Mouse (Mus musculus) frontal cortex, postnatal 10 days (tissue): ENCODE measurements around the gene Mpdz.

ENCODE experiments used
- DNase-seq, 2 experiments: peaks; one replicate each; pipeline ENCODE4 v3.0.0; 2022; ENCODE audit warnings: low spot score in 2 of 2, mixed read lengths in 1 of 2

Gene Mpdz

GRCm38 (mm10) chr4:81392869-81393268, 49.7 kb downstream of the Mpdz start:
- DNase-seq, result no peak

DNA sequence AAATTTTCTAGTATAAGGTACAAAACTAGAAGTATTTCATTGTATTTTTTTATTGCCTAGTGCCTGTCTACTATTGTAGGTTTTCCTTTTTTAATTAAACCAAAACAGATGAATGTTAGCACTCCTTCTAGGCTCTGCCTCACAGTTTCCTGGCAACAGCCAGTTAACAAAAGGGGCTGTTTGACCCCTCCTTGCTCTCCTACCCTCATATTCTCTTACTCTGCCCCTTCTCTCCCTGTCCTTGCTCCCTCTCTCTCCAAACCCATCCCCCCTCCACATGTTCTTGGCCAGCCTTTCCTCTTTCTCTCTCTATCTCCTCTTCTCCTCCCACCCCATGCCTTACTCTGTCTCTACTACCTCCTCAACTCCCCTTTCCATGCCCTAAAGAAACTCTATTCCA, 53.4 kb downstream of the Mpdz start:
- no peak for DNase-seq

- DNase-seq, result no peak
Measured at GRCm38 (mm10) chr4:81387644-81388043, 55.0 kb downstream of the Mpdz start.

- DNase-seq, result no peak
Measured at GRCm38 (mm10) chr4:81372355-81372754, 70.3 kb downstream of the Mpdz start.

GRCm38 (mm10) chr4:81351368-81351767, 91.2 kb downstream of the Mpdz start:
- no peak for DNase-seq

DNA sequence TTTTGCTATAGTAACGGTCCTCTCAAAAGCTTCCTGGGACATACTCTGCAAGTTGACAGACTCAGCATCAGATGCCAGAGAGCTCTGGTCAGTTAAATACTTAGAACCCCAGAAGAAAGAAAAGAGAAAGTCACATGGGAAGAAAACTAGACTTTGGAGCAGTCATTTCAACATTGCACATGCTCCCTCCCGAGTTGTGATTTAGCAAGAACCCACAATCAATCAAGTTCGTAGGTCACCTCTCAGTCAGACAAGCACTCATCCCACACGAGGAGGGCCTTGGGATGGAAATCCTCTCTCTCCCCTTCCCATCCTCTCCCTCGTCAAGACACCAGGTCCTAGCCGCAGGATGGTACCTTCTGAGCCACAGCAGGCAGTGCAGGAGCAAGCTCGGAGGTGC, 94.0 kb downstream of the Mpdz start:
- no peak for DNase-seq

GRCm38 (mm10) chr4:81345141-81345540, 97.5 kb downstream of the Mpdz start:
- DNase-seq, result no peak

DNA sequence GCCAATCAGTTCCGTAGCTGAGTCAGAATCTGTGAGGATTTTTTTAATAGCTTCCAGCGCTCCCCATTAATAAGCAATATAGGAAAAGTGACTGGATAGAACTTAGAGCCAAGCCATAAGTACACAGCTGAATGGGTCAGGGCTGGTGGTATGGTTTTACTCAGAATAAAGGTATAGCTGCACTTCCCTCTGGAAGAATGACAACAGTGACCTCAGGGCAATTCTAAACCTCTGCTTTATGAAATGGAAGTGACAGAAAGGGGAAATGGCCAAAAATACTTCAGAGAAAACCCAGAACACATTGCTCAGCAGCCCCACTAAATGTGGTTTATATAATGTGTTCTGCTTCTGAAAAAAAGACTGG, 109.0 kb downstream of the Mpdz start:
- no peak for DNase-seq

GRCm38 (mm10) chr4:81332901-81333627, 109.6 kb downstream of the Mpdz start:
- no peak for DNase-seq

GRCm38 (mm10) chr4:81332439-81332841, 110.2 kb downstream of the Mpdz start:
- no peak for DNase-seq

DNA sequence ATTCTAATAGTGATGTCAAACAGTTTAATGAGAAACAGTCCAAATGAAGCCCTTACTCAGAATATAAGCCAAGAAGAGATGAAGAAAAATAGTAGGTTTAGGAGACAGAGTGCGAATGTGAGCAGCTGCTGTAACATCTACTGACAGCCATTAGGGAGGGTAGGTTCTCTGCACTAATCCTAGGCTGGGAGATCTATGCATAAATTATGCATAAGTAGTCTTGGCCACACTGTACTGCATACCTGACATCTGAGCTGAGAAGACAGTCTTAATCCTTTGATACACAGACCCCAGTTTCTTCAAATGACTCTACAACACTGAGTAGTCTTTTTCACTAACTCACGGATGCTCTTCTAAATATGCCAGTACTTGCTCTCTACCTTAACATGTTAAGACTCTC, 114.9 kb downstream of the Mpdz start:
- no peak for DNase-seq

DNA sequence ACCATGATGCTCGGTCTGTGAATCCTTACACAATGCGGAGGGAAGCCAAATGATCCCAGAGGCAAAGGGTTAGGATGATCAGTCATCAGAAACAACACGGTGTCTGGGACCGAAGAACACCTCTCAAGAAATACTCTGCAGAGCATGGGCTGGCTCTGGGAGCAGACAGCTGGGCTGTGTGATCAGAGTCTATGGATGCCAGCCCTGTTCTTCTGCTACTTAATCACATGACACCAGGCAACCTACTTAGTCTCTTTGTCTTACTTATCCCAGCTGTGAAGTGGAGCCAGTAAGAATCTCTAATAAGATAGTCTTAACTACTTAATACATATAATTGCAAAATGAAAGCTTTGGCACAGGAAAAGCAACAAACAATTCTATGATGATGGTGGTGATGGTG, 118.8 kb downstream of the Mpdz start:
- DNase-seq, result no peak

- no peak for DNase-seq
Measured at GRCm38 (mm10) chr4:81322232-81322631, 120.4 kb downstream of the Mpdz start.

GRCm38 (mm10) chr4:81314618-81315017, 128.0 kb downstream of the Mpdz start:
- no peak for DNase-seq

DNA sequence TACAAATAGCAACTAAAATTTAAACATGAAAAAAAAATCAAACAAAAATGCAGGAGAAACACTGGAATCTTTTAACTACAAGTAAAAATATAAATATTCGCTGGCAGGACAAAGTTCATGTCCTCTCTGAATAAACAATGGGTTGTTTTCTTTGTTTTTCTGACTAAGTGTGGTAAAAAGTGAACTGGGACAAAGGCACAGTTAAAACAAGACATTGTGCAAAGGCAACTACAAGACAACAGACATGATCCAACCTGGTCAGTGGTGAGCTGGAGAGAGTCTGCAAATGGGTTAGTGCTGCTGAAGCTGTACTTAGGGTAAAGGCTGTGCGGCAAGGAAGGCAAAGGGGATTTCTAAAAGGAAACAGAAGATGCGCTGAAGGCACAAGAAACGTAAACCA, 129.4 kb downstream of the Mpdz start:
- no peak for DNase-seq

GRCm38 (mm10) chr4:81310168-81310474, 132.5 kb downstream of the Mpdz start:
- no peak for DNase-seq

DNA sequence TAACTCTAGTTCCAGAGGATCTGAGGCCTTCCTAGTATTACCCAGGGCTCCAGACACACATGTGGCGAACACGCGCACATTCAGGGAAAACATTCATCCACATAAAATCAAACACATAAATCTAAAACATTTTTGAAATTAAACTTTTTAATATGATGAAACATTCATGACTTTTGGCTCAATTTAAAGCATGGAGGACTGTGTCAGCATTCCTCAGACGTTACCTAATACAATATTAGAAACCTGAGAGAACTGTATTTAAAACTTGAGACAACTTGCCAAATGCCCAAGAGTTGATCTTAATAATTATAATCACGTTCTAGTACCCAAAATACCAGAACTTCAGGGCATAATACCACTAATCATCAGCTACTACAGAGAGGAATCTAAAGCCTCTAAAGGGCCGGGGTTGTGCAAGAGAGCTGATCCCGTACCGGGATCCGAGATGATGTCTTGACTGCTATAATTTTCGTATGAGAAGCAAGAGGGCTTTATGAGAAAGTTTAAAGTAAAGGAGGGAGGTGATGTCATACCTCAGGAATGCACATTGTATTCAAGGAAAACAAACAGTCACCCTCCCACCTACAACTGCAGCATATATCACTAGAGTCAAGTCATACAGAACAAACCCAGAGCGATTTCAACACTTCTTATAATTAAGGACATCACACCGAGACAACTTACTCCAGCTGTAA, 133.0 kb downstream of the Mpdz start:
- no peak for DNase-seq

- no peak for DNase-seq
Measured at GRCm38 (mm10) chr4:81307596-81308265, 134.9 kb downstream of the Mpdz start.

- DNase-seq, result no peak
Measured at GRCm38 (mm10) chr4:81302056-81302455, 140.6 kb downstream of the Mpdz start.

GRCm38 (mm10) chr4:81298384-81298783, 144.2 kb downstream of the Mpdz start:
- DNase-seq, result no peak

DNA sequence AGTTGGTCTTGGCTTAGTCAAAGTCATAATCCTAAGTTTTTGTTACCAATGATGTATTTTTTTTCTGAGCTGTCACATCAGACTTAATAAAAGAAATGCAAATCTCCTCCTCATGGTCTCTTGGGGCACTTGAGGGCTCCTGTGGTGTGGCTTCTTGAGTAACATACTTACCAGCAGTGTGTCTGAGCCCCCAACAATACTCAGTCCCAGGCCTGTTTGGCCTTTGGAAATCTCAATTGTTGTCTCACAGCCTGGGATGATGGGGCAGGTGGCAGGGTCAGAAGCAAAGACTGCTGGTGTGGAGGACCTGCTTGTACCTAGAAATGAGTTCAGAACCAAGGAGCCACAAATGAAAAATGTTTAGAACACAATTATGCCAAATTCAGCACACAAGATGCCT, 149.3 kb downstream of the Mpdz start:
- no peak for DNase-seq

DNA sequence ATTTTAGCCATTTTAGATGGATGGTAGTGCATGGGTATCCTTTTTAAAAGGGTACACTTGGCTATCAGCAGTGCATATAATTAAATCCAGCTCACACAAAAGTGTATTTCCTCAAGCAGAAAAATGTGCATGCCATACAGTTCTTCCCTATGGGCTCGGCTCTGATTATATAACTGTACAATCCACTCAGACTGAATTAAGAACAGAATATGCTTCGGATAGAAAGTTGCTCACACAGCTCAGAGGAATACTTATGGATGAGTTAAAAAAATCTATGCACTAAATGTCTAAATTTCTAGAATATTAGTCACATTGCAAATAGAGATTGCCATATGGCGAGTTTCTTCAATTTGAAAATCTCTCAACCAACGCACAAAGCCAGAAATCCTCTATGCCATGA, 157.1 kb downstream of the Mpdz start:
- no peak for DNase-seq

DNA sequence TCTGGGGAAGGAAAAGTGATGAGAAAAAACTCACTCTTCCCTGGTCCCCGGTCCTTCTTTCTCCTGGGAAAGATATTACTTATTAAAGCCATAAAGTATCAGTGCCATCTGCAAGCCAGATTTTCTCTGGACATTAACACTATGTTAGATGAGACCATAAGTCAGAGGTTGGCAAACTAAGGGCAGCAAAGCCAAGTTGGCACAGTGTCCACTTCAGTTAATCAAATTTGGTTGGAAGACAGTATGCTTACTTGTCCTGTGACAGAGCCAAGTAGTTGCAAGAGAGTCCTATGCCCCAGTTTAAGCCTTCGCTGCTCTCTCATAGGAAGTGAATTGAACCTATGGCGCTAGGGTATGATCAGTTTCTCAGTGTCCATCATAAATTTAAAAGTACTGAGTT, 159.0 kb downstream of the Mpdz start:
- DNase-seq, result no peak
